Comparison of ENCODE assay signal across 22 mouse cellular contexts in genomic region chr11:32544041-32544440, GRCm38 (mm10). TPM values are rescaled to one million over a fixed set of nuclear protein-coding genes. Genes with fewer than 3 reads are reported as not detected.
DNase-seq lines count a peak whose midpoint lies in the region; ATAC-seq and TF ChIP-seq lines count a peak whose summit lies in the region.
"Had no signal": no experiment of that assay in that cellular context is flagged by ENCODE, and none has a peak within 500 bp of the region (broad histone marks: within the 10 kb centered on the region; RNA-seq: fewer than 3 reads in every experiment).

No protein-coding gene starts in this region.

- no peak for TF ChIP-seq CTCF in spleen, adult 2 months (IDR thresholded peaks at IDR 0.05; ENCODE audit: extremely low read depth, insufficient read depth, insufficient read length, insufficient replicate concordance)

- TF ChIP-seq POLR2A in spleen, adult 2 months (IDR thresholded peaks at IDR 0.05; ENCODE audit: low read depth, low read length) = no peak

- peaks cover 86% of the 10 kb centered on the region for H3K4me1 ChIP-seq in erythroblast, embryonic 14.5 days (ENCODE audit: control insufficient read depth)
- H3K4me1 ChIP-seq in spleen, adult 2 months (ENCODE audit: control insufficient read depth, insufficient read depth, insufficient read length) = peaks cover 50% of the 10 kb centered on the region; the same call in 1 of the 2 replicates

- no peak for ATAC-seq in erythroblast, adult 5-6 weeks (replicated peaks; ENCODE audit: low FRiP score, poor library complexity, severe bottlenecking)
- ATAC-seq: activated CD4-positive, CD25-positive, alpha-beta regulatory T cell, adult 4 months; CD4-positive, CD25-positive, alpha-beta regulatory T cell, adult 4 months; forebrain, embryonic 13.5 days; intestine, embryonic 16.5 days; midbrain, embryonic 15.5 days had no signal

- peak overlapping the region; percentile 47 for H3K4me3 ChIP-seq in erythroblast, embryonic 14.5 days (replicated peaks)
- H3K4me3 ChIP-seq in spleen, adult 2 months (ENCODE audit: extremely low read depth, insufficient read depth, insufficient read length) = no peak overlapping the region
- H3K4me3 ChIP-seq: forebrain, embryonic 13.5 days; hindbrain, embryonic 12.5 days; midbrain, embryonic 15.5 days; myocyte had no signal

- peak overlapping the region; percentile 84 for H3K27ac ChIP-seq in spleen, adult 2 months (ENCODE audit: insufficient read depth, low read length)
- H3K27ac ChIP-seq: forebrain, embryonic 13.5 days; hindbrain, embryonic 12.5 days; midbrain, embryonic 15.5 days had no signal

- H3K27me3 ChIP-seq in erythroblast, embryonic 14.5 days (ENCODE audit: control insufficient read depth) = no peaks in the 10 kb centered on the region
- no peaks in the 10 kb centered on the region for H3K27me3 ChIP-seq in spleen, adult 2 months (ENCODE audit: control insufficient read depth, insufficient read depth, low read length)
- H3K27me3 ChIP-seq: midbrain, embryonic 15.5 days had no signal

- no peaks in the 10 kb centered on the region for H3K9me3 ChIP-seq in erythroblast, embryonic 14.5 days (ENCODE audit: control insufficient read depth, low read length)
- H3K9me3 ChIP-seq: forebrain, embryonic 13.5 days; hindbrain, embryonic 12.5 days; midbrain, embryonic 15.5 days had no signal

- DNase-seq in kidney, postnatal 14 days = peak; percentile 54
- no peak for DNase-seq in kidney, adult 9 months
- no peak for DNase-seq in spleen, adult 2 months (ENCODE audit: low read depth in 1 of 2, low spot score in 2 of 2)
- no peak for DNase-seq in spleen, adult 12 weeks (ENCODE audit: low spot score)
- DNase-seq in naive thymus-derived CD4-positive, alpha-beta T cell, adult 2 months (ENCODE audit: low read depth) = peak; percentile 11
- DNase-seq in adrenal gland, adult 2 months = no peak
- DNase-seq: adrenal gland, postnatal 14 days; gastrocnemius, postnatal 14 days; lung, adult 2 months; right cerebral cortex, postnatal 14 days; thymus, adult 2 months had no signal

- WGBS in spleen, adult 2 months = 60% methylated on average over 6 of the region's 6 CpGs

- peaks cover 78% of the 10 kb centered on the region for H3K36me3 ChIP-seq in erythroblast, embryonic 14.5 days (ENCODE audit: control insufficient read depth)
- H3K36me3 ChIP-seq in spleen, adult 2 months (ENCODE audit: control insufficient read depth, insufficient read depth, low read length) = peaks cover 17% of the 10 kb centered on the region
- H3K36me3 ChIP-seq: hindbrain, embryonic 12.5 days; midbrain, embryonic 15.5 days had no signal

RNA-seq across cellular contexts. Expression of gene Stk10, which starts 10.9 kb away (rescaled TPM):
- polyA plus RNA-seq in erythroblast, embryonic 14.5 days (2012) = 2.8 and 3.8 TPM in 2 replicates
- 11.5 and 18.3 TPM in 2 replicates for total RNA-seq in erythroblast, adult 5-6 weeks (2015; ENCODE audit: low replicate concordance)
- total RNA-seq in erythroblast, adult 5-6 weeks (2017; ENCODE audit: low replicate concordance) = 9.9 and 19.2 TPM in 2 replicates
- polyA plus RNA-seq in spleen, adult 2 months (2012; rRNA removed) = 82.8 and 87.0 TPM in 2 replicates
- 10 to 100 TPM; 11.2 to 13.1 TPM for total RNA-seq in adrenal gland, adult 2 months (2021)
- polyA plus RNA-seq in adrenal gland, adult 2 months (2012; rRNA removed) = 6.0 and 6.7 TPM in 2 replicates

RNA-seq across cellular contexts. Expression of gene Efcab9, which starts 12.2 kb away (rescaled TPM):
- polyA plus RNA-seq in erythroblast, embryonic 14.5 days (2012) = 0.07 TPM in 1 of 2 replicates, not detected in the other
- total RNA-seq in erythroblast, adult 5-6 weeks (2015; ENCODE audit: low replicate concordance) = not detected in 2 replicates
- total RNA-seq in erythroblast, adult 5-6 weeks (2017; ENCODE audit: low replicate concordance) = not detected in 2 replicates
- 0.16 and 0.54 TPM in 2 replicates for polyA plus RNA-seq in spleen, adult 2 months (2012; rRNA removed)
- 1 to 10 TPM in 1 of 2 experiments, under 1 TPM in 1; 0.66 to 1.8 TPM for total RNA-seq in adrenal gland, adult 2 months (2021)
- not detected in 2 replicates for polyA plus RNA-seq in adrenal gland, adult 2 months (2012; rRNA removed)
- total RNA-seq: adrenal gland, postnatal 14 days; heart, adult 8-10 months had no signal
- polyA plus RNA-seq: hindbrain, embryonic 12.5 days; limb, embryonic 11.5 days; lung, adult 2 months; midbrain, embryonic 15.5 days had no signal

Comparison
In these comparisons a context has a peak if more than half of its experiments do, and no peak if none do; other contexts are left out.
1. DNase-seq: peak in kidney, postnatal 14 days (single experiment) and naive thymus-derived CD4-positive, alpha-beta T cell, adult 2 months (single experiment); none in kidney, adult 9 months (single experiment), spleen, adult 2 months (0 of 2), spleen, adult 12 weeks (single experiment) and adrenal gland, adult 2 months (single experiment).
2. RNA of gene Stk10, which starts 10.9 kb away (polyA plus RNA-seq): 82.8 to 87.0 TPM in spleen, adult 2 months; 6.0 to 6.7 TPM in adrenal gland, adult 2 months and 2.8 to 3.8 TPM in erythroblast, embryonic 14.5 days; every median in the first group is over 10 times any median in the second.